Mouse (Mus musculus) limb, embryonic 15.5 days (tissue): ENCODE measurements at regions not wholly inside any gene's neighbourhood (a gene's known extent, or its start where the extent isn't known, plus 50 kb on each side); places are given as distances from the start of the nearest gene placed in this dataset.

Experiments
- ATAC-seq: fragments of 200-750 bp; cut with Nextera tagmentation; 2 replicates; pipeline ENCODE4 v1.8.0; 2017; ENCODE audit warnings: low read depth, moderate TSS enrichment; ENCODE audit not compliant: insufficient number of reproducible peaks, low FRiP score, low TSS enrichment
- H3K27ac ChIP-seq: fragments of 300-500 bp; sonication (generic); 2 replicates; pipeline ENCODE4 v1.5.1; 2015; ENCODE audit warnings: moderate library complexity, mild to moderate bottlenecking, inconsistent platforms
- H3K27me3 ChIP-seq: fragments of 300-500 bp; sonication (generic); 2 replicates; pipeline ENCODE4 v1.6.1; 2015; ENCODE audit warnings: inconsistent platforms
- H3K36me3 ChIP-seq: fragments of 300-500 bp; sonication (generic); 2 replicates; pipeline ENCODE4 v1.6.1; 2015; ENCODE audit warnings: inconsistent platforms
- H3K4me1 ChIP-seq: fragments of 300-500 bp; sonication (generic); 2 replicates; pipeline ENCODE4 v1.6.1; 2015; ENCODE audit warnings: inconsistent platforms
- H3K4me2 ChIP-seq: fragments of 300-500 bp; sonication (generic); 2 replicates; pipeline ENCODE4 v1.6.1; 2015; ENCODE audit warnings: mild to moderate bottlenecking, inconsistent platforms
- H3K4me3 ChIP-seq: fragments of 300-500 bp; sonication (generic); 2 replicates; pipeline ENCODE4 v1.5.1; 2015; ENCODE audit warnings: mild to moderate bottlenecking, inconsistent platforms
- H3K9ac ChIP-seq: fragments of 300-500 bp; sonication (generic); 2 replicates; pipeline ENCODE4 v1.6.1; 2015; ENCODE audit warnings: inconsistent platforms
- H3K9me3 ChIP-seq: fragments of 300-500 bp; sonication (generic); 2 replicates; pipeline ENCODE4 v1.6.1; 2016; ENCODE audit warnings: inconsistent platforms
- WGBS: fragments of 180-500 bp; shearing (Covaris S2); methylation state at CpG from one replicate; pipeline ENCODE4 v1.1.7; 2015; 5-methylcytosine and 5-hydroxymethylcytosine counted together

- Histone ChIP-seq H3K27ac (no peak overlapping the region), H3K9ac (no peak overlapping the region), H3K4me3 (no peak overlapping the region), H3K36me3 (no peaks in the 10 kb centered on the region), H3K4me1 (no peaks in the 10 kb centered on the region), H3K4me2 (no peak overlapping the region), H3K9me3 (no peaks in the 10 kb centered on the region), H3K27me3 (no peaks in the 10 kb centered on the region)
- ATAC-seq: no peak
- 79% methylated on average over 2 of the region's 2 CpGs for WGBS
These were observed 70.6 kb upstream of the Gli2 start for GRCm38 (mm10) chr1:119124063-119124462.

GRCm38 (mm10) chr1:119123402-119123801 is 70.0 kb upstream of the Gli2 start:
- WGBS: 42% methylated on average over 3 of the region's 3 CpGs
- Histone ChIP-seq H3K9me3 (no peaks in the 10 kb centered on the region), H3K4me1 (no peaks in the 10 kb centered on the region), H3K4me2 (no peak overlapping the region), H3K27me3 (no peaks in the 10 kb centered on the region), H3K27ac (no peak overlapping the region), H3K4me3 (no peak overlapping the region), H3K9ac (no peak overlapping the region), H3K36me3 (no peaks in the 10 kb centered on the region)
- no peak for ATAC-seq

DNA sequence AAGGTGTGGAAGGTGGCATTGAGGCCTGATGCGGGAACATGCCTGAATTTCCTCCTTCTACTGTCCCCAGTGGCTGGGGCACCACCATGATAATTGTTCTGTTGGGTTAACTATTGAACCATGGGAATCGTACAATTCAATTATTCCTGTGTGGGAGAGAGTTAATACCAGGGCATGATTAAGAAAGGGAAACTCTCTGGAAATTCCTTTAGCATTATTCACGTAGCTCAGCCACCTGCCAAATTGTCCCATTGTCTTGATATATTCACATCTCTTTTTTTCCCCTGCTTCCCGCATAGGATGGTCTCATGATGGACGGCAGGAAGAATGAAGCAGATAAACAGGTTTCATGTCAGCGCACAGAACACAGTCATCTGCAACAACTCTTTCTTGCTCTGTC is 69.6 kb upstream of the Gli2 start:
- Histone ChIP-seq H3K27me3 (no peaks in the 10 kb centered on the region), H3K9me3 (no peaks in the 10 kb centered on the region), H3K27ac (no peak overlapping the region), H3K36me3 (no peaks in the 10 kb centered on the region), H3K4me2 (no peak overlapping the region), H3K4me1 (no peaks in the 10 kb centered on the region), H3K4me3 (no peak overlapping the region), H3K9ac (no peak overlapping the region)
- 72% methylated on average over 6 of the region's 6 CpGs for WGBS
- ATAC-seq: no peak

DNA sequence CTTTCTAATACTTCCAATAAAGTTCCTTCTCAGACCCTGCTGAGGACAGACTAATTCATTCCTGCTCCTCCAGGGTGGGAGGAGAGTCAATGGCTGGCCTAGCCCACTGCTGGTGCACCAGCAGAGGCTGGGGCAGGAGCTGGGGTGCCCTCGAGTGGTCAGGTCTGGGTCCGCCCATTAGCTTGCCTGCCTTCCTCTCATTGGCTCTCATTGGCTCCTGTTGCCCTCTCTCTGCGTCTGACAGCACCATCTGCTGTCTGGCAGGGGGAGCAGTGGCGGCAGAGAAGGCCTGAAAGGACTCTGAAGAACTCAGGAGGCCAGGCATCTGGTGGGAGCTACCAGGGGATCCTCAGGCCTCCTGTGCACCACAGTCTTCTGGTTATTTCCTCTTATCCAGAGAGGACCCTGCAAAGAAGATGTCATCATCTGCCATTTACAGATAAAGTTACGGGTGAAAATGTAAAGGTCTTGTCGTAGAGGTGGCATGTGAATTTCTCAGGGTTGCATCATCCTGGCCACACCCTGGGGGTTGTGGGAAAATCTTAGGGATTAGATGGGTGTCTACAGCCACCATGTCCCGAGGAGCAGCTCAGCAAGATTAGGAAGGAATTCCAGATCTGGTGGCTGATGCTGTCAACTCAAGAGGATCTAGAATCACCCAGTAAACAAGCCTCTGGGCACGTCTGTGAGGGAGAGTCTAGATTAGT is 66.6 kb upstream of the Gli2 start:
- Histone ChIP-seq H3K4me1 (no peaks in the 10 kb centered on the region), H3K4me3 (no peak overlapping the region), H3K4me2 (no peak overlapping the region), H3K36me3 (no peaks in the 10 kb centered on the region), H3K27me3 (no peaks in the 10 kb centered on the region), H3K27ac (no peak overlapping the region), H3K9me3 (no peaks in the 10 kb centered on the region), H3K9ac (no peak overlapping the region)
- 46% methylated on average over 8 of the region's 8 CpGs for WGBS
- ATAC-seq: no peak

DNA sequence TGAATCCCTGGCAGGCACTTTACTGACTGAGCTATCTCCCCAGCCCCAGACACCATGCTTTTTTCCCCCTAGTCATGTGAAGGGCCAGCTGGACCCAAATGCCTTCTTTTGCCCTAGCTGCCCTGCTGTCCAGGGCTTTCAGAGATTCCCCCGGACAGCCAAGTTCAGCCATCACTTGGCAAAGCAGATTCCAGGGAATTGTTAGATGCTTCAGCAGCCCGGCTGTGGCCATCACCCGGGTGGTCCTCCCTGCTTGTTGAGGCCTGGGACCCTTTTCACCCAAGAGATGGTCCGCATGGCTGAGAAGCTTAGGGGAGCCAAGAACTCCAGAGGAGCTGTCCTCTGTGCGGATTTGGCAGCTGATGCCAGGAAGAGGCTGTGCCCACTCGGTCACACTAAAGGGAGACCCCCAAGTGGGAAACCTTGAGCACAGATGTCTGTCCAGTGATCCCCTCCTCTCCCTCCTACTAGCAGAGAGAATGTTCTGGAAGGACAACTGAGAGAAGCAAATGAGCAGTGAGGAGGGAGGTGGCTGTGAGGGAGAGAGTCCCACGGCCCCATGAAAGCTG is 61.8 kb upstream of the Gli2 start:
- H3K27ac ChIP-seq: no peak overlapping the region
- H3K27me3 ChIP-seq: no peaks in the 10 kb centered on the region
- H3K36me3 ChIP-seq: no peaks in the 10 kb centered on the region
- H3K4me1 ChIP-seq: no peaks in the 10 kb centered on the region
- no peak overlapping the region for H3K4me2 ChIP-seq
- no peak overlapping the region for H3K4me3 ChIP-seq
- WGBS: 76% methylated on average over 7 of the region's 7 CpGs
- ATAC-seq: no peak
- no peak overlapping the region for H3K9ac ChIP-seq
- H3K9me3 ChIP-seq: no peaks in the 10 kb centered on the region

DNA sequence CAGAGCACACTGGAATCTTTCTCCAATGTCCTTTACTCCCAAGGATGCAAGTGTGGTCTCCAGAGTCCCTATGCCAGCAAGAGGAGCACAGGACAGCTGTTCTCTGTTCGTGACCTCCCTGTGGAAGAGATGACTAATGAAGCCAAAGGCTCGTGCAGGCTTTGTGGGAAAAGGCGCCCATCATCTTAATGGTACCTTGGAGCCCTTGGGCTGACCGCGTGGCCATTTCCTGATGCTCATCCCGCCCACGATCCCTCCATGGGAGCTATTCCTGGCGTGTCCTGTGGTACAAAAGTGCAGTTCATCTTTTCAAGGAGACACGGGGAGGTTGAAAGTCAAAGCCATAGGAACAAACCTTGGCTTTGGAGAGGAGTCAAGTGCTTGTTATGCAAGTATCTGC is 55.2 kb upstream of the Gli2 start:
- Histone ChIP-seq H3K4me2 (no peak overlapping the region), H3K36me3 (no peaks in the 10 kb centered on the region), H3K9me3 (no peaks in the 10 kb centered on the region), H3K27me3 (no peaks in the 10 kb centered on the region), H3K9ac (no peak overlapping the region), H3K27ac (no peak overlapping the region), H3K4me3 (no peak overlapping the region), H3K4me1 (no peaks in the 10 kb centered on the region)
- 78% methylated on average over 9 of the region's 9 CpGs for WGBS
- no peak for ATAC-seq

DNA sequence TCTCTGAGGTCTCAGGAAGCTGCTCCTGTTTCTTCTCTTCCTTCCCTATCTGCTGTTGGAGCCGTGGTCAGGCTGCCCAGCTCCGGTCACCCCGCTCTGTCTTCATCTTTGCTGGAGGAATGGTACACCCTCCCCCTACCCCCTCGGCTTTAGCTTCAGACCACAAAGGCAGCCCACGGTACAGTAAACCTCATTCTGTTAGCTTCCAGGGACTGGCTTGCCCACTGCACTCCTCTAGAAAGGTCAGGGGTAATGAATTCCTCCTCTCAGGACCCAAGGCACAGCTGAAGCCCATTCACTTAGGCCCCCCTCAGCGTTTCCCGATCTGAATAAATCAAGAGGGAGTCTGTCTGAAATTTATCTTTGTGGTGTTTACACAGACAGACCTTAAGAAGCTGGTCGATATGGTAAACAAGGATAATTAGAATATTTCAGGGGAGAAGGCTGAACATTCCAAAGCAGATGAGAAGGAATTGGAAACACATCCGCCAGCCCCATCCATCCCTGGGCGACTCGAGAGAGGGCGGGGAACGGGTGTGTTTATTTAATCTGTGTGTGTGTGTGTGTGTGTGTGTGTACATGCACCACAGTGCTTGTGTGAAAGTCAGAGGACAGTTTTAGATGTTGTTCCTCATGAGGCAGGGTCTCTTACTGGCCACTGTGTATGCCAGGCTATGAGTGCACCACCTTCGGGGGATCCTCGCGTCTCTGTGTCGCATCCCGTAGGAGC is 53.0 kb upstream of the Gli2 start:
- ATAC-seq: no peak
- Histone ChIP-seq H3K27me3 (no peaks in the 10 kb centered on the region), H3K4me3 (no peak overlapping the region), H3K4me2 (no peak overlapping the region), H3K9ac (no peak overlapping the region), H3K4me1 (no peaks in the 10 kb centered on the region), H3K27ac (no peak overlapping the region), H3K36me3 (no peaks in the 10 kb centered on the region), H3K9me3 (no peaks in the 10 kb centered on the region)
- 72% methylated on average over 18 of the region's 18 CpGs for WGBS
